Mouse (Mus musculus): ENCODE results near the gene Bicra. TPM values are rescaled to one million over a fixed set of nuclear protein-coding genes. Genes with fewer than 3 reads are reported as not detected.

Bicra gene
- total and polyA plus RNA-seq, 3 experiments, result 0.81 to 14.1 TPM; not detected in 1

GRCm38 (mm10) chr7:15961239-15961638, 86.5 kb downstream of the Bicra start:
- peak; percentile 36 for DNase-seq (ENCODE audit: low read depth, low spot score)
- H3K36me3 ChIP-seq (ENCODE audit: control insufficient read depth in 1 of 2, insufficient read depth in 2 of 2, low read length in 2 of 2), result peaks cover 0 to 7% of the 10 kb centered on the region in 2 experiments; a peak in 2 of 4 replicates
- no peak overlapping the region for H3K27ac ChIP-seq (ENCODE audit: control insufficient read depth, low read depth, low read length)
- H3K9ac ChIP-seq (ENCODE audit: control insufficient read depth, low read depth, low read length, poor library complexity, severe bottlenecking), result no peak overlapping the region
- H3K4me1 ChIP-seq (ENCODE audit: control insufficient read depth in 1 of 2, insufficient read depth in 2 of 2, low read length in 2 of 2), result peaks cover 3 to 12% of the 10 kb centered on the region in 2 experiments; a peak in 3 of 4 replicates
- H3K4me3 ChIP-seq (ENCODE audit: control insufficient read depth in 1 of 2, insufficient read depth in 1 of 2, low read depth in 2 of 2, low read length in 2 of 2), result no peak overlapping the region
- no peaks in the 10 kb centered on the region for H3K27me3 ChIP-seq (ENCODE audit: control insufficient read depth in 1 of 2, insufficient read depth in 2 of 2, low read length in 2 of 2)
- H3K79me2 ChIP-seq (ENCODE audit: control insufficient read depth, insufficient read depth, low read length, poor library complexity), result no peaks in the 10 kb centered on the region
- no peaks in the 10 kb centered on the region for H3K9me3 ChIP-seq (replicated peaks; ENCODE audit: insufficient read depth, low read length)
- TF ChIP-seq MAZ (IDR thresholded peaks at IDR 0.05; ENCODE audit: low read depth, low read length), result no peak
- TF ChIP-seq MYC (IDR thresholded peaks at IDR 0.05; ENCODE audit: low read depth, low read length), result no peak
- TF ChIP-seq ETS1 (IDR thresholded peaks at IDR 0.05; ENCODE audit: low read depth, low read length), result no peak
- TF ChIP-seq ZNF384 (IDR thresholded peaks at IDR 0.05; ENCODE audit: low read depth, low read length), result no peak
- TF ChIP-seq TCF12 (IDR thresholded peaks at IDR 0.05; ENCODE audit: low read depth, low read length), result no peak
- TF ChIP-seq MXI1 (IDR thresholded peaks at IDR 0.05; ENCODE audit: low read depth, low read length), result no peak
- no peak for TF ChIP-seq ZMIZ1 (IDR thresholded peaks at IDR 0.05; ENCODE audit: low read depth, low read length)
- TF ChIP-seq ZC3H11A (IDR thresholded peaks at IDR 0.05; ENCODE audit: low read depth, low read length), result no peak
- TF ChIP-seq HCFC1 (IDR thresholded peaks at IDR 0.05; ENCODE audit: low read depth, low read length), result no peak
- no peak for TF ChIP-seq CHD1 (IDR thresholded peaks at IDR 0.05; ENCODE audit: low read depth, low read length)
- TF ChIP-seq MYB (IDR thresholded peaks at IDR 0.05; ENCODE audit: low read depth, low read length), result no peak
- no peak for TF ChIP-seq GATA1 (IDR thresholded peaks at IDR 0.05; ENCODE audit: low read depth, low read length)
- TF ChIP-seq RAD21 (IDR thresholded peaks at IDR 0.05; ENCODE audit: low read depth, low read length), result no peak
- TF ChIP-seq TAL1 (IDR thresholded peaks at IDR 0.05; ENCODE audit: low read length), result no peak
- no peak for TF ChIP-seq JUND (IDR thresholded peaks at IDR 0.05; ENCODE audit: low read depth, low read length)
- no peak for TF ChIP-seq SIN3A (IDR thresholded peaks at IDR 0.05; ENCODE audit: low read length)
- TF ChIP-seq NRF1 (IDR thresholded peaks at IDR 0.05; ENCODE audit: insufficient read depth, low read depth, low read length, poor library complexity, severe bottlenecking), result no peak
- TF ChIP-seq SMC3 (IDR thresholded peaks at IDR 0.05; ENCODE audit: low read depth, low read length), result no peak
- no peak for TF ChIP-seq MAFK (IDR thresholded peaks at IDR 0.05; ENCODE audit: borderline replicate concordance, low read depth, low read length)
- no peak for TF ChIP-seq MEF2A (IDR thresholded peaks at IDR 0.05; ENCODE audit: extremely low read depth, insufficient replicate concordance, low read depth, low read length, poor library complexity, severe bottlenecking)

- H3K36me3 ChIP-seq (ENCODE audit: control insufficient read depth in 1 of 2, insufficient read depth in 2 of 2, low read length in 2 of 2), result peaks cover 0 to 8% of the 10 kb centered on the region in 2 experiments; a peak in 2 of 4 replicates
- H3K4me1 ChIP-seq (ENCODE audit: control insufficient read depth in 1 of 2, insufficient read depth in 2 of 2, low read length in 2 of 2), result peaks cover 3 to 15% of the 10 kb centered on the region in 2 experiments; a peak in 3 of 4 replicates
- H3K4me3 ChIP-seq (ENCODE audit: control insufficient read depth in 1 of 2, insufficient read depth in 1 of 2, low read depth in 2 of 2, low read length in 2 of 2), result no peak overlapping the region
- H3K79me2 ChIP-seq (ENCODE audit: control insufficient read depth, insufficient read depth, low read length, poor library complexity), result no peaks in the 10 kb centered on the region
- no peaks in the 10 kb centered on the region for H3K27me3 ChIP-seq (ENCODE audit: control insufficient read depth in 1 of 2, insufficient read depth in 2 of 2, low read length in 2 of 2)
- no peak for DNase-seq (ENCODE audit: low read depth, low spot score)
- no peaks in the 10 kb centered on the region for H3K9me3 ChIP-seq (replicated peaks; ENCODE audit: insufficient read depth, low read length)
- no peak overlapping the region for H3K27ac ChIP-seq (ENCODE audit: control insufficient read depth, low read depth, low read length)
- no peak for TF ChIP-seq ZNF384 (IDR thresholded peaks at IDR 0.05; ENCODE audit: low read depth, low read length)
- TF ChIP-seq BHLHE40 (IDR thresholded peaks at IDR 0.05; ENCODE audit: borderline replicate concordance, low read depth, low read length), result no peak
- TF ChIP-seq NRF1 (IDR thresholded peaks at IDR 0.05; ENCODE audit: insufficient read depth, low read depth, low read length, poor library complexity, severe bottlenecking), result no peak
- no peak for TF ChIP-seq USF1 (IDR thresholded peaks at IDR 0.05; ENCODE audit: low read depth, low read length)
- no peak for TF ChIP-seq TBP (IDR thresholded peaks at IDR 0.05; ENCODE audit: low read depth, low read length)
- no peak for TF ChIP-seq ELF1 (IDR thresholded peaks at IDR 0.05; ENCODE audit: low read depth, low read length)
- H3K9ac ChIP-seq (ENCODE audit: control insufficient read depth, low read depth, low read length, poor library complexity, severe bottlenecking), result no peak overlapping the region
These were observed 87.0 kb downstream of the Bicra start for GRCm38 (mm10) chr7:15960691-15961090.

Data from MEL (cell line).